Mouse (Mus musculus) thymus, postnatal 14 days (tissue): ENCODE measurements around the gene Paqr5.

Experiments used
- DNase-seq: peaks from one replicate; pipeline ENCODE4 v3.0.0; 2021

Paqr5 gene

GRCm38 (mm10) chr9:62008360-62008759 lies 18.3 kb downstream of the Paqr5 start:
- no peak for DNase-seq

DNA sequence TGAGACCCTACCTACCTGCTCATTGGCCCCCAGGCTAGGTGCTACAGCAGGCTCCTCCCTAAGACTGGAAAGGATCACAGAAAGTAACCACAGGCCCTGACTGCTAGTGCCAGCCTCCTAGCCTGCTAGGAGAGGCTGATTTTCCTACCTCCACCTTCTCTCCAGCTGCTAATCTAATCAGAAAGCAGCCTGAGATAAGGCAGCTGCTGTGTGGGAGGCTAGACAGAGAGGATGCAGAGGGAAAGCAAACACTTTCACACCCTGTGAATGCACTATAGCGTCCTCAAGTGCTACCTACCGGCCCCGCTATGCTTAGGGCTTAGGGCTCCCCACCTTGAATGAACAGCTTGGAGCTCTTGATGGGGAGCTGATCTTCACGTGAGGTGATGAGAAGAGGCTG lies 19.6 kb downstream of the Paqr5 start:
- no peak for DNase-seq

DNA sequence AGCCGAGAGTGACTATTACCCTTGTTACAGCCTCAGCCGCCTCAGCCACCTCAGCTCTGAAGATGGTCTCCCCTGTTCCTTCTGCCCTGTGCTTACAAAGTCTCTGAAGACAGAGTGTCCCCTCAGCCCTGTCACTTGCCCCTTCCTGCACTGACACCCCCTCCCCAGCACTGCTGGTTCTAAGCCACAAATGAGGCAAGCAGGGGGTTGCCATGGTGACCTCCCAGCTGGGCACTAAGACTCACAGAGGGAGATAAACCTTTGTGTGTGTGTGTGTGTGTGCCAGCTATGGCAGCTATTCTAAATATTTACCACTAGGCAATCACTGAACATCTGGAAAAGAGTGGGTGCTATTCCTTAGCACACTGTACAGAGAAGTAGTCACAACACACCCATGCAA lies 23.0 kb downstream of the Paqr5 start:
- DNase-seq, result no peak

- no peak for DNase-seq
Observed at GRCm38 (mm10) chr9:61999653-62000420, 26.8 kb downstream of the Paqr5 start.

GRCm38 (mm10) chr9:61997860-61998259 lies 28.8 kb downstream of the Paqr5 start:
- no peak for DNase-seq

DNA sequence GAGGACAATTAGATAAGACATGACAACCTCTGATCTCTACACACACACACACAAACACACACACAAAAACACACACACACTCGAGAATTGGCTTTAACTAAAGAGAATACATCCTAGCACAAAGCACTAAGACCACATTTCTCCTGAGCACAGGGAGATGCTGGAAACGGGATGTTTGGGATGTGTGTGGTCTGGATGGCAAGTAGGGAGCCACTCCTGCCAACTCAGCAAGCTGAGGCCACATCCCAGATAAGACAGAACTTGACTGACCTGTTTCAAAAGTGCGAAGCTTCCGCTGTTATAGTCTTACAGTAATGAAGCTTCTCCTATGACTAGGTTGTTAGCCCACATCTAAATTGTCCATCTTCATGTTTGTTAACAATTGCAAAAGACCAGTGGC lies 35.5 kb downstream of the Paqr5 start:
- DNase-seq, result no peak

DNA sequence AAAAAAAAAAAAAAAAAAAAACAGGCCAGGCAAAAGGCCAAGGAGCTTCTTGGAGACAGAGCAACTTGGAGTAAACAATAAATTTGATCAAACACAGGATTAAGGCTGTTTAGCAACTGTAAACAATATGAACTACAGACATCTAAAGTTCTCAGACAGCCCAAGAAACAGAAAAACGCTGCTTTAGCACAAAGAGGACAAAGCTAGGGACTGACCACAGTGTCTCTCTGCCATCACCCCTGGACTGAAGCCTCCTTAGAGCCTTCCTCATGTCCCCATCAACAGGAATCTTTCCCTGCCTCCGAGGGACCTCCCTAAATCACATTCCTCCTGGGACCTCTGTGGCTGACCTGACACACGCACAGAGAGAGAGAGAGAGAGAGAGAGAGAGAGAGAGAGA lies 35.9 kb downstream of the Paqr5 start:
- DNase-seq, result no peak

- DNase-seq, result peak; percentile 52
Observed at GRCm38 (mm10) chr9:61986055-61986454, 40.6 kb downstream of the Paqr5 start.

DNA sequence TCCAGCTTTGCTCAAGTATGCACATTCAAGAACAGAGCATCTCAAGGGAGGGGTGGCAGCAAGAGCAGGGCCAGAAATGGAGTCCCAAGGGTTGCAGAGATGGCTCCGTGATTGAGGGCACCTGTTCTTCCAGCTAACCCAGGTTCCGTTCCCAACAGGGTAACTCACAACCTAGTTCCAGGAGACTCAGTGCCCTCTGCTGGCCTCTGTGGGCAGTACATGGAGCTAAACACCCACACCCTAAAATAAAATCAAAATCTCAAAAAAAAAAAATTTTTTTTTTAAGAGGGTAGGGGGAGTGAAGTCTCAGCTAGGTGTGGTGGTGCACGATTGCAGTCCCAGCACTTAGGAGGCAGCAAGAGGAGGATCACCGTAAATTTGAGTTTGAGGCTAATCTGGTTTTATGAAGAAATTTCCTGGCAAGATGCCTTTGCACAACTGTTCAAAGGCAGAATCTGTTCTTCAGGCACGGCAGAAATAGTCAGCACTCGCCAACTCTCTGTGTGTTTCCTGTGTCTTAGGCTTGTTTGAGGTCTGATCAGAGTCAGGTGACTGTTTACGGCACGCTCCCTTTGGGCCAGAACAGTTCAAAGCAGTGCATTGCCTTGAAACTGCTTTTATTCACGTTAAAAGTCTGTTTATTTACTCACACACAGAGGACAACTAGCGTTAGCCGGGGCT lies 41.3 kb downstream of the Paqr5 start:
- peak; percentile 77 for DNase-seq

DNA sequence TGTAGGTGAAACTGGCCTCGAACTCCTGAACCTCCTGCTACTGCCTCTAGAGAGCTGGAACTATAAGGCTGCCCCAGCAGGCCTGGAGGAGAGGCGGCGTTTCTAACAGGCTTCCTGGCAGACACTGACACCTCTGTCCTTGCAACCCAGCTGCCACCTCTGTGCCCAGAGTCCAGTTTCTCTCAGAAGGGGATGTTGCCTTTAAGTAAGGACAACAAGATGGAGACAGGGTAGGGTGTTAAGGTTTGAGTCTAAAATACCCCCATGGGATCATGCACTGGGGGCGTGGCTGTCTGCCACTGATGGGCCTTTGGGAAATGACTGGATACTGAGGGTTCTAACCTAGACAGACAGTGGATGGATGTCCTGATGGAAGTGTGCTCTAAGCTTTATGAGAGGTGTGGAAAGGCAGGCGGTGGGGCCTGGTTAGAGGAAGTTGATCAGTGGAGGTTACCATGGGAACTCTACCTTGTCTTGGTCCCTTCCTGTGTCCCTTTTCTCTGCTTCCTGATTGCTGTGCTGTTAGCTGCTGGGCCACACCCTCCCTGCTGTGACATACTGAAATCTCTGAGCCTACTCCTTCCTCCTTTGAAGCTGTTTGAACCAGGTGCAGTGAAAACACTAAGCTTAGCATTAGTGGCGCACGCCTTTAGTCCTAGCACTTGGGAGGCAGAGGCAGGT lies 43.6 kb downstream of the Paqr5 start:
- DNase-seq, result peak; percentile 54

DNA sequence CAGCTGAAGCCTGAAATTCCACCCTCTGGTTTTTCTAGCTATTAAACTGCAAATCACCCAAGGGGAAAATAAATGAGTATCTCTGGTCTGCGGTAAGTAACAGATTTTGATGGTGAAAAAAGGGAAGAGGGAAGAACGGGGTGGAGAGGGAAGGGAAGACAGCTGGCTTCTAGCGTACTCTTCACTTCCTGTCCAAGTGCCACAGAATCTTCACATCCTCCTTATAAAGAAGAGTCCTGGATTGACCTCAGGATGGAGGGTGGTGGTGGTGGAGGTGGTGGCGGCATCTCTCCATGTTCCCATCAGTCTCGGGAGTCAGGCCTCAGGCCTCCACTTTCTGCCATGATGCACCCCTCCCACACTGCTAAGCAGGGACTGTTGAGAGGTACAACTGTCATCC lies 44.8 kb downstream of the Paqr5 start:
- DNase-seq, result no peak

DNA sequence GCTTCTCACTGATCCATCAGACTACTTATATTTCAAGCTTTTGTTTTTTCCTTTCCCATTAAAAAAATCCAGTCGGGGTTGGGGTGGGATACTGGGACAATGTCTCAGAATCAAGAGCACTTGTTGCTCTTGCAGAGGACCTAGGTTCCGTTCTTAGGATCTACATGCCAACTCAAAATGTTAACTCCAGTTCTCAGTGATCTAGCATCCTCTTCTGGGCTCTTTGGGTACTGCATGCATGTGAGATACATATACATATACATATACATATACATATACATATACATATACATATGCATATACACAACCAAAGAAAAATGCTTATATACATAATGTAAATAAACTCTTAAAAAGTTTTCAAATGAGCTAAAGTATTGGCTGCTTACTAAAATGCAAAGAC lies 46.7 kb downstream of the Paqr5 start:
- DNase-seq, result no peak

GRCm38 (mm10) chr9:61977258-61977945 lies 49.3 kb downstream of the Paqr5 start:
- DNase-seq, result no peak

DNA sequence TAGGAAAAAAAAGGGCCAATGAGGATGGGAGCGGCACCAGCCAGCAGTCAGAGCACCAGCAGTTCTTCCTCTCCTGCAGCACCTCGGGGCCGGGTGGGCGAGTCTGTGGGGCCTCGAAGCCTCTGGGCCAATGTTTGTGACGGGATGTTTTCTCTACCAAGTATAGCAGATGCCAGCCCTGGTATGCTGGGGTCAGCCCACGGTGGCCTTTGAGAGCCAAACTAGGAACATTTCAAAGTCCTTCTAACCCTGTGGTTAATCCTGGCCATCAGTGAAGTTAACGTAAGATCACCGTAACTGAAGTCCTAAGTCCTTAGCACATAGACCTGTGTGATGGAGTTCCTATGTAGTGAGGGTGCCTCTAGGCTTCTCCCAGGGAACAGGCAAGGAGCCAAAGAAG lies 54.6 kb downstream of the Paqr5 start:
- DNase-seq, result no peak

DNA sequence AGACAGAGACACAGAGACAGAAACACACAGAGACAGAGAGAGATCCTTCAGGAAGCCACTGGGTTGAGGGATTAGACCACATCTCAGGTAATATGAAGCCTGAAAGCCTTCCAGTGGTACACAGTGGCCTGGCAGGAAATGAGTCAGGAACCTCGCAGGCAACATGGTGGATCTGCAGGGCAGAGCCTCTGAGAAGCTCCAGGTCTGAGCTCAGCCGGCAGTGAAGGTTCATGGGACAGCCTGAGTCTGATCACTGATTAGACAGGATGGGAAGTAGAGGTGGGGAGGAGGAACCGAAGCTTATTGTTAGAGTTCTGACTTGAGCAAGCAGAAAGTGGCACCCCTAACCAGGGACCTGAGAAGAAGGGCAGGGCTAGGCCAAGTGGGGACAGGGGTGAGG lies 55.6 kb downstream of the Paqr5 start:
- no peak for DNase-seq

DNA sequence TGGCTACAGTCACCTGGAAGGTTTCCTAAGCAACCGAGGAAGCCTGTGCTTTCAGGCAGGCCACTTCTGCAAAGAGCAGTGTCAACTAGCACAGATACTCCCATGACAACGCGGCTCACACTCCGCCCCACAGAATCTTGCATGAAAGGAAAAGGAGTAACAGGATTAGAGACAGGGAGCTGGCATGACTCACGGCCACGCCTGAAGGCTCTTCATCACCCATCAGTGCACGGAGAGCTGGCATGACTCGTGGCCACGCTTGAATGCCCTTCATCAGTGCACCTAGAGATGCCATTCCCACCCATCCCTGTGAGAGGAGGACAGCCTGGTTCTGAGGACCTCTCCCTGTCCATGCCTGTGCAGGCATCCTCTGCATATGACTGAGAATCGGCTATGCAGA lies 59.3 kb downstream of the Paqr5 start:
- DNase-seq, result no peak

DNA sequence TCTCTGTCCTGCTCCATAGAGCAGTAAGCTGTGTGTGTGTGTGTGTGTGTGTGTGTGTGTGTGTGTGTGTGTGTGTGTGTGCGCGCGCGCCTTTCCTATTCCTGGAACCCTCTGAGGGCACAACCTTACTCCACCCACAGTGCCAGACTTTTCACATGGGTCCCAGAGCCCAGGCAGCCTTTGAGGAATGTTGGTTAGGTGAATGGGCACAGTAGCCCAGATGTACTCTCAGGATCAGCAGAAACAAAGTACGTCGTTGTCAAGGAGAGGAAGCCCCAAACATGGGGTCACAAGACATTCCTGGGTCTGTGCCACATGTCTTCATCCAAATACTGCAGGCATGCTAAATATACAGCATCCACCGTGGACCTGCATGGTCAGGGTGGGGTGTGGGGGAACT lies 60.7 kb downstream of the Paqr5 start:
- no peak for DNase-seq

- peak; percentile 82 for DNase-seq
Observed at GRCm38 (mm10) chr9:61965411-61965930, 61.2 kb downstream of the Paqr5 start.

GRCm38 (mm10) chr9:61963356-61963755 lies 63.3 kb downstream of the Paqr5 start:
- no peak for DNase-seq

DNA sequence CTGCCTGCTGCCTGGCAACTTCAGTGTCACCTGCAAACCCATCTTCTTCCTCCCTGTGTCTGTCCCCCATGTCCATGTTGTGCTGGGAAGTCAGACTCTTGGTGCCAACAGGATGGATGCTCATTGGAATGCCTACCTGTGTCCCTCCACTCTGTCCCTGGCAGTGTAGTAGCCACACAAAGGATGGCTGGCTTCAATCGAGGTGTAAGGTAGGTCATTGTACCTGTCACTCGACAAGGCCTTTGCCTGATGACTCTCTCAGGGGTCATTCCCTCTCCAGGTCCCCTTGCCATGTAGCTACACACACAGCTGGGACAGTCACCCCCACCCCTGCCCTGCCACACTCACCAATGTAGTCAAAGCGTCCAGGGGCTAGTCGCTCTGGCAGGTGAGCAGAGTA lies 65.5 kb downstream of the Paqr5 start:
- DNase-seq, result peak; percentile 20

- DNase-seq, result peak; percentile 54
Observed at GRCm38 (mm10) chr9:61960753-61961152, 65.9 kb downstream of the Paqr5 start.

DNA sequence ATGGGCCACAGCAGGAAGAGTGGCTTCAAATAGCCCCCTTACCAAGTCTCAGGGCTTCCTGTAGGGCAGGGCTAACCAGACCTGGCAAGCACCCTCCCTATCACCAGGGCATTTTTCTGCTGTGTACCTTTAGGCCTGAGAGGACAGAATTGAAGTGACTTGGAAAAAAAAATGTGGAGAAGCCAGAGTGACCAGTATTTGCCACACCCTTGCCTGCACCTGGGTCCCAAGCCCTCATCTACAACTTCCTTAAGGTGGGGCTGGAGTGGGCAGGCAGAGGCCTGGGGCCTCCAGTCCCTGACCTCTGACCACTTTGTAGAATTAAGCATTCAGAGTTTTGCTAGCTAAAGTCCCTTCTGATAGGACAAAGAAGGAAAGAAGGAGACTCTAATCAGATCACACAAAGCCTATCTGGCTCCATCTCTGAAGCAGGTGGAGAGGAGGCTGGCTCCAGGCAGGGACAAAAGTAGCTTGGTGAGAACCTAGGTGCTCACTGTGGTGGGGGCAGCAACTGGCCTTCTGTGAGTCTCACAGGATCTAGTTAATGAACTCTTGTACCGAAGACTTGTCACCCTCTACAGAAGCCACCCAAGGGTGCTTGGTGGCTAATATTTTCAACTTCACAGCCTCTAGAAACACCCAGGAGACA lies 66.6 kb downstream of the Paqr5 start:
- no peak for DNase-seq

DNA sequence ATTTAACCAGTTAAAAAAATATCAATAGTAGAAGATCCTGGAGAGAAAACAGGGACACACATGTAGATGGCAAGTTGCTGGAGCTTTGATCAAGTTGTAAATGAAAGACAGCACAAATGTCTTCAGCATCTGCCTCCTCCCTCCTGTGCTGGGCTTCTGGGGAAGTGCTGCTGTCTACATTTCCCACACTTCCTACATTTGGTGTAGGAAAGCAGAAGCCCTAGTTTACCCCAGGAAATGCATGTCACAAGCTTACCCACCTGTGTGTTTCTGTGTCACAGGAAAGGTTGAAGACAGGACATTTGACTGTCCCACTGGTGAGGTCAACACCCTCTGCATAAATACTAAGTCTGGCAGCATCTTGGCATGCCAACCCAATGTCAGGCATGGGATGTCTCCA lies 71.9 kb downstream of the Paqr5 start:
- DNase-seq, result no peak
